28 mouse cellular contexts compared by ENCODE assay signal in genomic region chr16:10731785-10732184, GRCm38 (mm10). TPM values are rescaled to one million over a fixed set of nuclear protein-coding genes. Genes with fewer than 3 reads are reported as not detected.
A peak's percentile ranks its signal among the peaks of the same experiment; 100 is the strongest.
DNase-seq lines count a peak whose midpoint lies in the region; ATAC-seq and TF ChIP-seq lines count a peak whose summit lies in the region.
"Had no signal": no experiment of that assay in that cellular context is flagged by ENCODE, and none has a peak within 500 bp of the region (broad histone marks: within the 10 kb centered on the region; RNA-seq: fewer than 3 reads in every experiment).

No protein-coding gene starts in this region.

- WGBS in liver, embryonic 13.5 days (ENCODE audit: insufficient replicate concordance): 56% methylated on average over 4 of the region's 4 CpGs
- WGBS in hindbrain, postnatal 0 days: 77% methylated on average over 4 of the region's 4 CpGs

- peak; percentile 83 for ATAC-seq in liver, embryonic 13.5 days (ENCODE audit: low read depth)
- no peak for ATAC-seq in hindbrain, postnatal 0 days

- peak overlapping the region; percentile 65 for H3K4me2 ChIP-seq in liver, embryonic 13.5 days
- no peak overlapping the region for H3K4me2 ChIP-seq in hindbrain, postnatal 0 days (ENCODE audit: low read depth, low read length)
- H3K4me2 ChIP-seq: forebrain, embryonic 12.5 days; heart, embryonic 12.5 days; hindbrain, embryonic 13.5 days; kidney, embryonic 15.5 days; limb, embryonic 13.5 days; lung, embryonic 15.5 days had no signal

- peak overlapping the region; percentile 41 for H3K9ac ChIP-seq in liver, embryonic 13.5 days
- no peak overlapping the region for H3K9ac ChIP-seq in hindbrain, postnatal 0 days (replicated peaks; ENCODE audit: low read length)
- H3K9ac ChIP-seq: forebrain, embryonic 12.5 days; heart, embryonic 12.5 days; hindbrain, embryonic 13.5 days; kidney, embryonic 15.5 days; limb, embryonic 13.5 days; lung, embryonic 15.5 days had no signal

- H3K36me3 ChIP-seq in erythroblast, embryonic 14.5 days (ENCODE audit: control insufficient read depth): peaks cover 25% of the 10 kb centered on the region
- no peaks in the 10 kb centered on the region for H3K36me3 ChIP-seq in liver, embryonic 13.5 days
- no peaks in the 10 kb centered on the region for H3K36me3 ChIP-seq in hindbrain, postnatal 0 days (ENCODE audit: insufficient read depth, low read length)
- H3K36me3 ChIP-seq: forebrain, embryonic 12.5 days; heart, embryonic 12.5 days; kidney, embryonic 15.5 days; lung, embryonic 15.5 days had no signal

- H3K4me1 ChIP-seq in erythroblast, embryonic 14.5 days (ENCODE audit: control insufficient read depth): peaks cover 38% of the 10 kb centered on the region
- H3K4me1 ChIP-seq in liver, embryonic 13.5 days (replicated peaks): peaks cover 28% of the 10 kb centered on the region
- no peaks in the 10 kb centered on the region for H3K4me1 ChIP-seq in hindbrain, postnatal 0 days (ENCODE audit: insufficient read depth, low read length)

- H3K27ac ChIP-seq in liver, embryonic 13.5 days: peak overlapping the region; percentile 58
- no peak overlapping the region for H3K27ac ChIP-seq in hindbrain, postnatal 0 days
- H3K27ac ChIP-seq: forebrain, embryonic 12.5 days; gastrocnemius, adult 2 months; hindbrain, embryonic 13.5 days; kidney, embryonic 15.5 days; limb, embryonic 13.5 days; lung, embryonic 15.5 days; macrophage had no signal

- H3K4me3 ChIP-seq in erythroblast, embryonic 14.5 days (replicated peaks): peak overlapping the region; percentile 53
- peak overlapping the region; percentile 36 for H3K4me3 ChIP-seq in liver, embryonic 13.5 days (replicated peaks)
- no peak overlapping the region for H3K4me3 ChIP-seq in hindbrain, postnatal 0 days (ENCODE audit: low read length)
- H3K4me3 ChIP-seq: forebrain, embryonic 12.5 days; gastrocnemius, adult 2 months; heart, embryonic 12.5 days; hindbrain, embryonic 13.5 days; kidney, embryonic 15.5 days; limb, embryonic 13.5 days; lung, embryonic 15.5 days had no signal

- no peaks in the 10 kb centered on the region for H3K27me3 ChIP-seq in erythroblast, embryonic 14.5 days (ENCODE audit: control insufficient read depth)
- H3K27me3 ChIP-seq in liver, embryonic 13.5 days: no peaks in the 10 kb centered on the region
- no peaks in the 10 kb centered on the region for H3K27me3 ChIP-seq in hindbrain, postnatal 0 days (ENCODE audit: insufficient read depth, low read length)
- H3K27me3 ChIP-seq: forebrain, embryonic 12.5 days; heart, embryonic 12.5 days; hindbrain, embryonic 13.5 days; kidney, embryonic 15.5 days; limb, embryonic 13.5 days; lung, embryonic 15.5 days had no signal

- DNase-seq in spleen, postnatal 10 days (ENCODE audit: low spot score in 2 of 2): peak; percentile 29 to 33
- DNase-seq in spleen, postnatal 14 days (ENCODE audit: low spot score in 2 of 2): no peak
- peak; percentile 41 for DNase-seq in liver, embryonic 13.5 days
- peak; percentile 27 to 64 for DNase-seq in spleen, postnatal 4 days (ENCODE audit: low spot score in 2 of 2)
- DNase-seq in hindbrain, postnatal 0 days (ENCODE audit: low spot score): no peak
- no peak for DNase-seq in urinary bladder, adult 18-20 months (ENCODE audit: low spot score in 2 of 2)
- DNase-seq: adrenal gland, adult 8-10 months; cerebellum, postnatal 25 days; embryo, embryonic 11 days; gastrocnemius, adult 2 months had no signal

- TF ChIP-seq CTCF in hindbrain, postnatal 0 days (IDR thresholded peaks at IDR 0.05; ENCODE audit: low read depth): no peak

- no peaks in the 10 kb centered on the region for H3K9me3 ChIP-seq in erythroblast, embryonic 14.5 days (ENCODE audit: control insufficient read depth, low read length)
- no peaks in the 10 kb centered on the region for H3K9me3 ChIP-seq in liver, embryonic 13.5 days (replicated peaks)
- H3K9me3 ChIP-seq in hindbrain, postnatal 0 days (ENCODE audit: low read length): no peaks in the 10 kb centered on the region
- H3K9me3 ChIP-seq: forebrain, embryonic 12.5 days; heart, embryonic 12.5 days; hindbrain, embryonic 13.5 days; kidney, embryonic 15.5 days; limb, embryonic 13.5 days; lung, embryonic 15.5 days had no signal

RNA-seq across cellular contexts. Expression of gene Socs1, which starts 53.6 kb away (rescaled TPM):
- 0.13 and 0.19 TPM in 2 replicates for polyA plus RNA-seq in erythroblast, embryonic 14.5 days (2012)
- 1.2 and 1.3 TPM in 2 replicates for polyA plus RNA-seq in liver, embryonic 13.5 days (2015; fragmentation: Nextera tagmentation; extraction: Ambion mirVana)
- 5.8 and 6.8 TPM in 2 replicates for total RNA-seq in hindbrain, postnatal 0 days (2014; rRNA removed)
- polyA plus RNA-seq in hindbrain, postnatal 0 days (2015; fragmentation: Nextera tagmentation; extraction: Ambion mirVana): 4.4 and 4.8 TPM in 2 replicates

RNA-seq across cellular contexts. Expression of gene Tnp2, which starts 56.7 kb away (rescaled TPM):
- polyA plus RNA-seq in erythroblast, embryonic 14.5 days (2012): not detected in 2 replicates
- not detected in 2 replicates for polyA plus RNA-seq in liver, embryonic 13.5 days (2015; fragmentation: Nextera tagmentation; extraction: Ambion mirVana)
- total RNA-seq in hindbrain, postnatal 0 days (2014; rRNA removed): not detected in 2 replicates
- polyA plus RNA-seq in hindbrain, postnatal 0 days (2015; fragmentation: Nextera tagmentation; extraction: Ambion mirVana): not detected in 2 replicates
- total RNA-seq: adrenal gland, adult 8-10 months; gastrocnemius, adult 2 months; heart, postnatal 25 days; layer of hippocampus, adult 18-20 months; layer of hippocampus, postnatal 25 days; left cerebral cortex, postnatal 14 days; midbrain, postnatal 0 days; neutrophil, adult 5-6 weeks had no signal
- polyA plus RNA-seq: C2C12; embryonic facial prominence, embryonic 14.5 days; forebrain, embryonic 12.5 days; heart, embryonic 12.5 days; hindbrain, embryonic 13.5 days; intestine, embryonic 14.5 days; kidney, embryonic 15.5 days; limb, embryonic 13.5 days; lung, embryonic 15.5 days; macrophage; midbrain, postnatal 0 days; stomach, embryonic 14.5 days had no signal

RNA-seq across cellular contexts. Expression of gene Prm3, which starts 58.9 kb away (rescaled TPM):
- polyA plus RNA-seq in erythroblast, embryonic 14.5 days (2012): not detected in 2 replicates
- not detected in 2 replicates for polyA plus RNA-seq in liver, embryonic 13.5 days (2015; fragmentation: Nextera tagmentation; extraction: Ambion mirVana)
- not detected in 2 replicates for total RNA-seq in hindbrain, postnatal 0 days (2014; rRNA removed)
- polyA plus RNA-seq in hindbrain, postnatal 0 days (2015; fragmentation: Nextera tagmentation; extraction: Ambion mirVana): not detected in 2 replicates
- total RNA-seq: adrenal gland, adult 8-10 months; gastrocnemius, adult 2 months; heart, postnatal 25 days; layer of hippocampus, adult 18-20 months; layer of hippocampus, postnatal 25 days; left cerebral cortex, postnatal 14 days; midbrain, postnatal 0 days; neutrophil, adult 5-6 weeks had no signal
- polyA plus RNA-seq: C2C12; embryonic facial prominence, embryonic 14.5 days; forebrain, embryonic 12.5 days; heart, embryonic 12.5 days; hindbrain, embryonic 13.5 days; intestine, embryonic 14.5 days; kidney, embryonic 15.5 days; limb, embryonic 13.5 days; lung, embryonic 15.5 days; macrophage; midbrain, postnatal 0 days; stomach, embryonic 14.5 days had no signal

Comparison
In these comparisons a context has a peak if more than half of its experiments do, and no peak if none do; other contexts are left out.
1. DNase-seq: peak in spleen, postnatal 10 days (2 of 2), liver, embryonic 13.5 days (single experiment) and spleen, postnatal 4 days (2 of 2); none in spleen, postnatal 14 days (0 of 2), hindbrain, postnatal 0 days (single experiment) and urinary bladder, adult 18-20 months (0 of 2).